Mouse (Mus musculus) forebrain, embryonic 16.5 days (tissue): Measurements from ENCODE around the gene Zzz3. TPM values are rescaled to one million over a fixed set of nuclear protein-coding genes. Genes with fewer than 3 reads are reported as not detected.
"Not testable (repeated sequence)": the region's sequence is repeated elsewhere in the genome, so short reads cannot be mapped to it uniquely, and the experiment has no call there.

ENCODE experiments used
- ATAC-seq: fragments of 200-750 bp; cut with Nextera tagmentation; 2 replicates; pipeline ENCODE4 v1.8.0; 2017; ENCODE audit warnings: mild to moderate bottlenecking, moderate library complexity
- H3K27ac ChIP-seq: fragments of 300-500 bp; sonication (generic); 2 replicates; pipeline ENCODE4 v1.5.1; 2014; ENCODE audit warnings: low read length, control low read depth
- H3K27me3 ChIP-seq: fragments of 300-500 bp; sonication (generic); replicated peaks from 2 replicates; pipeline ENCODE4 v1.6.1; 2014; ENCODE audit warnings: low read length; ENCODE audit not compliant: control insufficient read depth, insufficient read depth
- H3K36me3 ChIP-seq: fragments of 300-500 bp; sonication (generic); 2 replicates; pipeline ENCODE4 v1.6.1; 2014; ENCODE audit not compliant: control insufficient read depth, insufficient read depth
- H3K4me1 ChIP-seq: fragments of 300-500 bp; sonication (generic); replicated peaks from 2 replicates; pipeline ENCODE4 v1.6.1; 2014; ENCODE audit warnings: low read length; ENCODE audit not compliant: control insufficient read depth, insufficient read depth
- H3K4me2 ChIP-seq: fragments of 300-500 bp; sonication (generic); 2 replicates; pipeline ENCODE4 v1.6.1; 2014; ENCODE audit warnings: mild to moderate bottlenecking, low read length, control low read depth
- H3K4me3 ChIP-seq: fragments of 300-500 bp; sonication (generic); replicated peaks from 2 replicates; pipeline ENCODE4 v1.5.1; 2014; ENCODE audit warnings: mild to moderate bottlenecking, low read length, control low read depth
- H3K9ac ChIP-seq: fragments of 300-500 bp; sonication (generic); replicated peaks from 2 replicates; pipeline ENCODE4 v1.6.1; 2014; ENCODE audit warnings: low read depth, low read length, control low read depth
- H3K9me3 ChIP-seq: fragments of 300-500 bp; sonication (generic); 2 replicates; pipeline ENCODE4 v1.6.1; 2016; ENCODE audit warnings: low read length; ENCODE audit not compliant: control insufficient read depth
- WGBS: fragments of 180-500 bp; shearing (Covaris S2); extraction: QIAGEN DNeasy Blood & Tissue Kit; methylation state at CpG from one replicate; pipeline ENCODE4 v1.1.7; 2014; 5-methylcytosine and 5-hydroxymethylcytosine counted together
- polyA plus RNA-seq: library from polyadenylated mRNA; unstranded; fragments of >200 nt; fragmentation: Nextera tagmentation; extraction: Ambion mirVana; gene quantifications from 2 replicates; pipeline ENCODE4 v1.2.1, GENCODE M21; 2015

The Zzz3 gene
- polyA plus RNA-seq, 1 experiment from 2014 or later: 32.8 TPM

GRCm38 (mm10) chr3:152458875-152459274 is 63.6 kb downstream of the Zzz3 start:
- ATAC-seq, H3K9ac ChIP-seq, H3K27ac ChIP-seq, H3K4me3 ChIP-seq, H3K4me1 ChIP-seq, H3K27me3 ChIP-seq, H3K9me3 ChIP-seq, H3K4me2 ChIP-seq: not testable (repeated sequence)
- WGBS: 93% methylated on average over 4 of the region's 4 CpGs
- H3K36me3 ChIP-seq: peaks cover 14% of the 10 kb centered on the region

DNA sequence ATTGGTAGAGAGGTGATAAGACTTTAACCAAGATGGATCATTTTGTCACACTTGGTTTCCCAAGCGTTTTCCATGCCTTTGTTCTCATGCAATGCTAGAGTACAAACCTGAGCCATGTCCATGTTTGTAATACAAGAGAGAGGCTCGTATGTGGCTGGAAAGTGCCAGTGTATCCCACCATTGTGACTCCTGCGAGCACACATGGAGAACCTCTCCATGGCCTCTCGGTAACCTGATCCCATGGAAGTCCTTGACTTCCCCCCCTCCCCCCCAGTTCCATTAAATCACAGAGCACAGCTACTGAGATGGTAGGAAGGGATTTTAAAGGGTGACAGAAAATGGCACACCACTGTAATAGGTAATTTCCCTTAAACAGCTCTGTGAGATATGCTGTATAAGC is 65.5 kb downstream of the Zzz3 start:
- no peak overlapping the region for H3K9ac ChIP-seq
- peaks cover 11% of the 10 kb centered on the region for H3K36me3 ChIP-seq
- ATAC-seq: no peak

DNA sequence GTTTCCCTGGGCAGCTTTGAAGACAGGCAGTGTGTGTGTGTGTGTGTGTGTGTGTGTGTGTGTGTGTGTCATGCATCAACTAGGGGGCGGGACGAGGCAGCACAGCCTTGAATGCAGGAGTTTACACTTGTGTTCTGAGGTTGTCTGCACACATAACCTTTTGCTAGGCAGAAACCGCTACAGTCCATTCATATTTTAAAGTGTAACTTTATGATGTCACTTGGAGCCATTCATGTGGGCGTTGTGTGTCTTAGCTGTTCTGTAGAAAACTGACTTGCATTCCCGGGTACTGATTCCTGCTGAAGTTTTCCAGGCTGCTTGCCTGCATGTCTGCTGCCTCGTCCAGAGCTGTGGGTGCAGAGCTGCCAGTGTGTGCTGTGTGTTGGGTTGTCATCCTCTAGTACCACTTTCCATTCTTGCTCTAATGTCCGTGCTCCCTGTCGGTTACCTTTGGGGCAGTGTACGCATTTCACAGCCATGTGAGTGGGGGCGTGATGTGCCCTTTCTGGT is 66.8 kb downstream of the Zzz3 start:
- Histone ChIP-seq H3K36me3 (peaks cover 3% of the 10 kb centered on the region), H3K27me3 (no peaks in the 10 kb centered on the region), H3K9ac (no peak overlapping the region), H3K27ac (no peak overlapping the region), H3K4me3 (no peak overlapping the region), H3K4me1 (no peaks in the 10 kb centered on the region), H3K9me3 (no peaks in the 10 kb centered on the region), H3K4me2 (no peak overlapping the region)
- 88% methylated on average over 10 of the region's 10 CpGs for WGBS
- no peak for ATAC-seq

More for the DNA sequence above, 65.5 kb downstream of the Zzz3 start:
- no peak overlapping the region for H3K4me3 ChIP-seq
- H3K27me3 ChIP-seq: no peaks in the 10 kb centered on the region
- H3K4me2 ChIP-seq: no peak overlapping the region
- no peaks in the 10 kb centered on the region for H3K9me3 ChIP-seq
- no peak overlapping the region for H3K27ac ChIP-seq
- WGBS: 60% methylated on average over 4 of the region's 4 CpGs
- H3K4me1 ChIP-seq: no peaks in the 10 kb centered on the region

- no peaks in the 10 kb centered on the region for H3K27me3 ChIP-seq
- no peak overlapping the region for H3K9ac ChIP-seq
- H3K27ac ChIP-seq: no peak overlapping the region
- H3K4me1 ChIP-seq: no peaks in the 10 kb centered on the region
- ATAC-seq: no peak
- WGBS: 87% methylated on average over 10 of the region's 10 CpGs
- H3K4me2 ChIP-seq: no peak overlapping the region
- H3K36me3 ChIP-seq: no peaks in the 10 kb centered on the region
- H3K9me3 ChIP-seq: no peaks in the 10 kb centered on the region
- H3K4me3 ChIP-seq: no peak overlapping the region
Observed at GRCm38 (mm10) chr3:152462900-152463299, 67.6 kb downstream of the Zzz3 start.

DNA sequence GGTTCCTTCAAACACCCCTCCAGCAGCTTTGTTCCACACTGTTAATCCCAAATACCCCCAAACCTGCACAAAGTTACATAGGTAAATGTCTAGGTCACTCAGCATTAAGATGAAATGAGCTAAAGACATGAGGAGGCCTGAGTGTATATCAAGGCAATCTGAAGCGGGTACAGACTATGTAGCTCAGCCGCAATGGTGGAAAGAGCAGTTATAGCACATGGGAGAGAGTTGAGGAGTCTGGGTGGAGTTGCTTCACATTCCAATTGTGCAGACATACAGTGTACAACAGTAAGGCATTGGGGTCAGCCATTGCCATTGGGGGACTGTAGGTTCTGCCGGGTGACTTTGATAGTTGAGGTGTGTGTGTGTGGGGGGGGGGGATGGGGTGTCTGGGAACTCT is 69.2 kb downstream of the Zzz3 start:
- Histone ChIP-seq H3K27ac (no peak overlapping the region), H3K4me2 (no peak overlapping the region), H3K9me3 (no peaks in the 10 kb centered on the region), H3K4me3 (no peak overlapping the region), H3K27me3 (no peaks in the 10 kb centered on the region), H3K9ac (no peak overlapping the region), H3K36me3 (no peaks in the 10 kb centered on the region), H3K4me1 (no peaks in the 10 kb centered on the region)
- no peak for ATAC-seq
- 95% methylated on average over 3 of the region's 3 CpGs for WGBS

- no peak for ATAC-seq
- no peaks in the 10 kb centered on the region for H3K36me3 ChIP-seq
Observed at GRCm38 (mm10) chr3:152465338-152465737, 70.1 kb downstream of the Zzz3 start.

DNA sequence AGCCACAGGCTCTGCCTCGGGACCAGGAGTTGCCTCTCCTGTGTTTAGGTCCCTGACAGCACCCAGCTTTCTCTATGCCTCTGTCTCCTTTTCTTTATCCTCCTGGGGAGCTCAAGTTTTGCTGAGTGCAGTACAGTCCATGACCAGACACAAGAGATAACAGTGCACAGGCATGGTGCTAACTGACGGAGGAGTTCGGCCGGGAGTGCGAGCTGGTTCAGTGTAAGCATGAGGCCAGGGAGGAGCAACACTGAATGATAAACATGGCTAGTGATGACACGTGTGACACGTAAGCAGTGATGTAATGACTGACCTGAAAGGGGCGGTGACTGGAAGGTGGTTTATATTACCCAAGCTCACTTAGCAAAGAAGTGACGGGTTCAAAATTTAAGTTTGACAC is 71.6 kb downstream of the Zzz3 start:
- Histone ChIP-seq H3K27me3 (no peaks in the 10 kb centered on the region), H3K4me1 (no peaks in the 10 kb centered on the region), H3K4me2 (no peak overlapping the region), H3K9ac (no peak overlapping the region), H3K9me3 (no peaks in the 10 kb centered on the region), H3K27ac (no peak overlapping the region), H3K4me3 (no peak overlapping the region), H3K36me3 (no peaks in the 10 kb centered on the region)
- ATAC-seq: no peak
- WGBS: 97% methylated on average over 9 of the region's 9 CpGs

More at GRCm38 (mm10) chr3:152465338-152465737, 70.1 kb downstream of the Zzz3 start:
- 83% methylated on average over 6 of the region's 6 CpGs for WGBS
- H3K4me2 ChIP-seq: no peak overlapping the region
- H3K27me3 ChIP-seq: no peaks in the 10 kb centered on the region
- no peaks in the 10 kb centered on the region for H3K4me1 ChIP-seq
- H3K9me3 ChIP-seq: no peaks in the 10 kb centered on the region
- no peak overlapping the region for H3K27ac ChIP-seq
- H3K9ac ChIP-seq: no peak overlapping the region
- no peak overlapping the region for H3K4me3 ChIP-seq

- Histone ChIP-seq H3K36me3 (no peaks in the 10 kb centered on the region), H3K4me3 (no peak overlapping the region), H3K27me3 (no peaks in the 10 kb centered on the region), H3K27ac (no peak overlapping the region), H3K4me1 (no peaks in the 10 kb centered on the region), H3K4me2 (no peak overlapping the region), H3K9ac (no peak overlapping the region), H3K9me3 (no peaks in the 10 kb centered on the region)
- WGBS: 91% methylated on average over 4 of the region's 4 CpGs
- no peak for ATAC-seq
Observed at GRCm38 (mm10) chr3:152467312-152467711, 72.0 kb downstream of the Zzz3 start.

- H3K27ac ChIP-seq: no peak overlapping the region
- no peak overlapping the region for H3K9ac ChIP-seq
- no peak for ATAC-seq
- no peaks in the 10 kb centered on the region for H3K9me3 ChIP-seq
- H3K4me3 ChIP-seq: no peak overlapping the region
- WGBS: 87% methylated on average over 8 of the region's 8 CpGs
- no peaks in the 10 kb centered on the region for H3K4me1 ChIP-seq
- H3K27me3 ChIP-seq: no peaks in the 10 kb centered on the region
- no peak overlapping the region for H3K4me2 ChIP-seq
- no peaks in the 10 kb centered on the region for H3K36me3 ChIP-seq
Observed at GRCm38 (mm10) chr3:152468032-152468431, 72.8 kb downstream of the Zzz3 start.

DNA sequence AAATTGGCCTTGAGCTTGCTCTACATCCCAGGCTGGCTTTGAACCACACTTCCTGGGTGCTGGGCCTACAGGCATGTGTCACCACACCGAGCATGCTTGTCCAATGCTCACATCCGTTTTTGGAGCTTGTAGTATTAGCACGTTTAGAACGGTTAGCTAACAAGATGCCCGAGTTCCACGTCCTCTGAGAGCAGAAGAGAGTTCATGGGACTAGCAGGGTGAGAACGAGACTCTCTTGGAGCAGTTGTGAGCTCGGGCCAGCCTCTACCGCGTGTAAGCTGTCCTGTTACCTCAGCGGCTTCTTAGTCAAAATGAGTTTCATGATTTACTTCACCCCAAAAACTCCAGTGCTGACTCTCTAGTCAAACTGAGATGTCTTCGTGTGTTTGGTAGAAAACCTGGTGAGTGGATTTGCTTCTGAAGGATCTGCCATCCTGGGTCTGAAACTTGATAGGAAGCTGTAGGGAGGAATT is 73.3 kb downstream of the Zzz3 start:
- Histone ChIP-seq H3K4me3 (no peak overlapping the region), H3K4me1 (no peaks in the 10 kb centered on the region), H3K27ac (no peak overlapping the region), H3K9ac (no peak overlapping the region), H3K27me3 (no peaks in the 10 kb centered on the region), H3K36me3 (no peaks in the 10 kb centered on the region), H3K9me3 (no peaks in the 10 kb centered on the region), H3K4me2 (no peak overlapping the region)
- no peak for ATAC-seq
- 88% methylated on average over 12 of the region's 12 CpGs for WGBS
